Mouse (Mus musculus) cerebellum, adult 2 months (tissue): ENCODE data around the gene Ppp6r3.

Experiments used
- CTCF ChIP-seq: fragments of 200-500 bp; IDR thresholded peaks from 2 replicates; pipeline ENCODE4 v1.5.1; 2011; ENCODE audit warnings: low read depth, mild to moderate bottlenecking, control low read depth, low read length, moderate library complexity, borderline replicate concordance; ENCODE audit not compliant: insufficient read depth
- POLR2A ChIP-seq: fragments of 200-500 bp; IDR thresholded peaks from 2 replicates; pipeline ENCODE4 v1.6.1; 2011; ENCODE audit warnings: low read length, control low read depth, borderline replicate concordance; ENCODE audit not compliant: insufficient read depth

GRCm38 (mm10) chr19:3480101-3480500 is 95.4 kb downstream of the Ppp6r3 start:
- no peak for TF ChIP-seq CTCF
- TF ChIP-seq POLR2A, result no peak
